Mouse (Mus musculus): ENCODE measurements at regions not wholly inside any gene's neighbourhood (a gene's known extent, or its start where the extent isn't known, plus 50 kb on each side); places are given as distances from the start of the nearest gene placed in this dataset.

DNA sequence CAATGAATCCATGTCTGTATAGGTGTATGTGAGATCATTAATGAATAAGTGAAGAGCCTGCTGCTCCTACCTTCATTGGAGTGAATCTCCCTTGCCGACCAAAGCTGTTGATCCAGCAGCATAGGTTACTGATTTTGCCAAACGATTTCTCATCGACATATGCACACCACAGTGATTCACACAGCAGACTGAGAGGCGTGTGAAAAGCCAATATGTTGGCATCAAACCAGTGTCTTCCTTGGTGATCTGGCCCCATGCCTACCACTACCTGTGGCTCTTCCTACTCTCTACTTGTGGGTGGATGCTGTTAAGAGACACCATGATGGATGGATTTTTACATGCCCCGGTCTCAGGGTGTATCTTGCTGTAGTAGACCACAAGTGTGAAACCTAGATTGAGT lies 258.3 kb downstream of the Samd5 start:
- Histone ChIP-seq H3K4me3 (ENCODE audit: insufficient read depth, low read depth, low read length) (no peak overlapping the region), H3K27ac (replicated peaks; ENCODE audit: insufficient read depth, low read depth, low read length) (no peak overlapping the region), H3K79me2 (ENCODE audit: control insufficient read depth, insufficient read depth, low read length) (no peaks in the 10 kb centered on the region), H3K36me3 (ENCODE audit: control insufficient read depth, insufficient read depth, low read length) (no peaks in the 10 kb centered on the region), H3K9ac (ENCODE audit: low read depth, low read length) (no peak overlapping the region), H3K27me3 (ENCODE audit: control insufficient read depth, insufficient read depth, low read length) (no peaks in the 10 kb centered on the region), H3K4me1 (ENCODE audit: control insufficient read depth, insufficient read depth, low read length) (no peaks in the 10 kb centered on the region)
- TF ChIP-seq CTCF (IDR thresholded peaks at IDR 0.05; ENCODE audit: low read depth, low read length) (no peak), POLR2A (IDR thresholded peaks at IDR 0.05; ENCODE audit: extremely low read depth, insufficient read depth, low read length) (no peak)
- 93% methylated on average over 5 of the region's 5 CpGs for WGBS
- DNase-seq (ENCODE audit: extremely low read depth, low read depth, low spot score): no peak

DNA sequence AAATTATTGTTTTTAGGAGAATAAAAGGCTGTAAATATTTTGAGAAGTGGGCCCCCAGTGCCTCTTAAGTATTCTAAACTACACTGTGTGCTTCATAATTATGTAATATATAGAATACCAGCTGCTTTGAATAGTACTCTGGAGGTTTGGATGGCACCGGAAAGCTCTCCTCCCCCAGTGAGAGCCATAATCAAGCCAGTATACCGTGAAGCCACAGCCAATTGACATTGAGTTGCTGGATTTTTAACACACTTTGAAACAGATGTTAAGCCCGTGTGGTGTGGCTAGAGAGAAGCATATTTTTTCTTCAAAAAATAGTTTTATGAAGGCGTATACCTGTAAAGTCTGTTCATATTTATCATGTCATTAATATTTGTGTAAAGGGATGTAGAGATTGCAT lies 268.9 kb downstream of the Samd5 start:
- H3K9ac ChIP-seq (ENCODE audit: low read depth, low read length): no peak overlapping the region
- H3K27me3 ChIP-seq (ENCODE audit: control insufficient read depth, insufficient read depth, low read length): no peaks in the 10 kb centered on the region
- TF ChIP-seq POLR2A (IDR thresholded peaks at IDR 0.05; ENCODE audit: extremely low read depth, insufficient read depth, low read length) (no peak), CTCF (IDR thresholded peaks at IDR 0.05; ENCODE audit: low read depth, low read length) (no peak)
- WGBS: 91% methylated on average over 4 of the region's 4 CpGs
- DNase-seq (ENCODE audit: extremely low read depth, low read depth, low spot score): no peak
- no peaks in the 10 kb centered on the region for H3K36me3 ChIP-seq (ENCODE audit: control insufficient read depth, insufficient read depth, low read length)
- no peaks in the 10 kb centered on the region for H3K4me1 ChIP-seq (ENCODE audit: control insufficient read depth, insufficient read depth, low read length)
- H3K27ac ChIP-seq (replicated peaks; ENCODE audit: insufficient read depth, low read depth, low read length): no peak overlapping the region
- H3K4me3 ChIP-seq (ENCODE audit: insufficient read depth, low read depth, low read length): no peak overlapping the region
- H3K79me2 ChIP-seq (ENCODE audit: control insufficient read depth, insufficient read depth, low read length): no peaks in the 10 kb centered on the region

DNA sequence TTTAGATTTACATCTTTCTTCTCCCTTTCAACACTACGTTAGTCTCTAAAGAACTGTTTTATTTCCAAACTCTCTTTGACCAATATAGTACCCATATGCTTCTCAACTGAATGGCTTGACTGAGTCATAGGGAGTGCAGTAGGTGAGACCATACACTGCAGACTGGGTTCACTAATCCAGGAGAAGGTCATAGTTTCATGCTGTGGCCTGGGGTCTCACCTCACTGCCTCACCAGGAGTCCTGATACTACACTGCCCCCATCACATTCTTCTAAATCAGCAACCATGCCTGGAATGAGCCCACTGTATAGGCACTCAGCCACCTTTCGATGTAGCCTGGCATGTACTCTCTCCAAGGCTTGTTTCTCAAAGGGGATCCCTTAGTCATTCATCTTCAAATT lies 269.6 kb downstream of the Samd5 start:
- DNase-seq (ENCODE audit: extremely low read depth, low read depth, low spot score): no peak
- H3K4me1 ChIP-seq (ENCODE audit: control insufficient read depth, insufficient read depth, low read length): no peaks in the 10 kb centered on the region
- no peaks in the 10 kb centered on the region for H3K27me3 ChIP-seq (ENCODE audit: control insufficient read depth, insufficient read depth, low read length)
- no peak overlapping the region for H3K27ac ChIP-seq (replicated peaks; ENCODE audit: insufficient read depth, low read depth, low read length)
- no peaks in the 10 kb centered on the region for H3K36me3 ChIP-seq (ENCODE audit: control insufficient read depth, insufficient read depth, low read length)
- H3K9ac ChIP-seq (ENCODE audit: low read depth, low read length): no peak overlapping the region
- H3K79me2 ChIP-seq (ENCODE audit: control insufficient read depth, insufficient read depth, low read length): no peaks in the 10 kb centered on the region
- WGBS: 89% methylated on average over 2 of the region's 2 CpGs
- no peak for TF ChIP-seq CTCF (IDR thresholded peaks at IDR 0.05; ENCODE audit: low read depth, low read length)
- no peak for TF ChIP-seq POLR2A (IDR thresholded peaks at IDR 0.05; ENCODE audit: extremely low read depth, insufficient read depth, low read length)
- no peak overlapping the region for H3K4me3 ChIP-seq (ENCODE audit: insufficient read depth, low read depth, low read length)

DNA sequence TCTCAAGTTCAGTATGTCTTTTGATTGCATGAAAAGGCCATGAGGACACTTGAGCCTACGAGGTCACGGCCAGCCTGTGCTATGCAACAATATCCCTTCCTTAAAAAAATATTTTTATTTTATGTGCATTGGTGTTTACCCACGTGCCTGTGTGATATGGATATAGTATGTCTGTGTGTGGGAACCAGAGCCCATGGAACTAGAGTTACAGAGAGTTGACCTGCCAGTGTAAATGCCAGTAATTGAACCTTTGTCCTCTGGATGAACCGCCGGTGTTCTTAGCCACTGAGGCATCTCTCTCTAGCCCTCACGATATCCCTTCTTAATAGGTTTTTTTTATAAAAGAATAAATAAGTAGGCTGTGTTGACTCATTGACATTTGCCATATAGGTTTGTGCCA lies 270.0 kb downstream of the Samd5 start:
- DNase-seq (ENCODE audit: extremely low read depth, low read depth, low spot score): no peak
- no peak overlapping the region for H3K4me3 ChIP-seq (ENCODE audit: insufficient read depth, low read depth, low read length)
- no peak overlapping the region for H3K27ac ChIP-seq (replicated peaks; ENCODE audit: insufficient read depth, low read depth, low read length)
- no peaks in the 10 kb centered on the region for H3K27me3 ChIP-seq (ENCODE audit: control insufficient read depth, insufficient read depth, low read length)
- no peak overlapping the region for H3K9ac ChIP-seq (ENCODE audit: low read depth, low read length)
- H3K36me3 ChIP-seq (ENCODE audit: control insufficient read depth, insufficient read depth, low read length): no peaks in the 10 kb centered on the region
- WGBS: 84% methylated on average over 6 of the region's 6 CpGs
- no peak for TF ChIP-seq CTCF (IDR thresholded peaks at IDR 0.05; ENCODE audit: low read depth, low read length)
- TF ChIP-seq POLR2A (IDR thresholded peaks at IDR 0.05; ENCODE audit: extremely low read depth, insufficient read depth, low read length): no peak
- H3K79me2 ChIP-seq (ENCODE audit: control insufficient read depth, insufficient read depth, low read length): no peaks in the 10 kb centered on the region
- no peaks in the 10 kb centered on the region for H3K4me1 ChIP-seq (ENCODE audit: control insufficient read depth, insufficient read depth, low read length)

DNA sequence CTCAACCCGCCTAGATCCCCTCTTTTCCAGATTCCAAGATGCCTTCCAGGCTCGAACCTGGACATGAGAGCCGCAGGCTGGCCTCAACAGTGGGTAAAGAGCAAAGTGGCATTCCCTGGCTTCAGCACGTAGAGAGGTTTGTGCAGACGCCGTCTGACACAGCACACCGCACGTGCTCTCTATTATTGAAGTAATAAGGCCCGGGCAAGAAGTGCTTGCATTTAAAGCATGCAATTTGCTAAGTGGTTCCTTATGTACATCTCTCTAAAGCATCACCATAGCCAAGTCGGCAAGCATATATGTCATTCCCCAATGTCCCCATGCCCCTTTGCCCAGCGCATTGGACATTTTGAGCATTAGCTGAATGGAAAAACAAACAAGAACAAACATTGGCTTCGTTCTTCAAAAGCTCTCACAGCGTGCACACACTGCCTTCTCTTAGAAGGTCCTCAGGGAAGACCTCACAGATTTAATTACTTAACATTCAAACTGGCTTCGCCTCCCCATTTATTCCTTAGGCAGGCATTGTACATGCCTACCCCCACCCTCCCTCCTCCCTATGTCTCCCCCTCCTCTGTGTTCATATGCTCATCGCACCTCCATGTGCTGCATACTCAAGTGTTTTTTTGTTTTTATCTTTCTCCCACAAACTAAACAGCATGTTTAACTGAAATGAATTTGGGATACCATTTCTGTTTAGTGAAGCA lies 273.9 kb downstream of the Samd5 start:
- DNase-seq (ENCODE audit: extremely low read depth, low read depth, low spot score): no peak
- TF ChIP-seq POLR2A (IDR thresholded peaks at IDR 0.05; ENCODE audit: extremely low read depth, insufficient read depth, low read length) (no peak), CTCF (IDR thresholded peaks at IDR 0.05; ENCODE audit: low read depth, low read length) (no peak)
- 89% methylated on average over 15 of the region's 15 CpGs for WGBS
- H3K79me2 ChIP-seq (ENCODE audit: control insufficient read depth, insufficient read depth, low read length): no peaks in the 10 kb centered on the region
- H3K4me3 ChIP-seq (ENCODE audit: insufficient read depth, low read depth, low read length): no peak overlapping the region
- no peaks in the 10 kb centered on the region for H3K4me1 ChIP-seq (ENCODE audit: control insufficient read depth, insufficient read depth, low read length)
- no peaks in the 10 kb centered on the region for H3K36me3 ChIP-seq (ENCODE audit: control insufficient read depth, insufficient read depth, low read length)
- no peaks in the 10 kb centered on the region for H3K27me3 ChIP-seq (ENCODE audit: control insufficient read depth, insufficient read depth, low read length)
- no peak overlapping the region for H3K27ac ChIP-seq (replicated peaks; ENCODE audit: insufficient read depth, low read depth, low read length)
- no peak overlapping the region for H3K9ac ChIP-seq (ENCODE audit: low read depth, low read length)

DNA sequence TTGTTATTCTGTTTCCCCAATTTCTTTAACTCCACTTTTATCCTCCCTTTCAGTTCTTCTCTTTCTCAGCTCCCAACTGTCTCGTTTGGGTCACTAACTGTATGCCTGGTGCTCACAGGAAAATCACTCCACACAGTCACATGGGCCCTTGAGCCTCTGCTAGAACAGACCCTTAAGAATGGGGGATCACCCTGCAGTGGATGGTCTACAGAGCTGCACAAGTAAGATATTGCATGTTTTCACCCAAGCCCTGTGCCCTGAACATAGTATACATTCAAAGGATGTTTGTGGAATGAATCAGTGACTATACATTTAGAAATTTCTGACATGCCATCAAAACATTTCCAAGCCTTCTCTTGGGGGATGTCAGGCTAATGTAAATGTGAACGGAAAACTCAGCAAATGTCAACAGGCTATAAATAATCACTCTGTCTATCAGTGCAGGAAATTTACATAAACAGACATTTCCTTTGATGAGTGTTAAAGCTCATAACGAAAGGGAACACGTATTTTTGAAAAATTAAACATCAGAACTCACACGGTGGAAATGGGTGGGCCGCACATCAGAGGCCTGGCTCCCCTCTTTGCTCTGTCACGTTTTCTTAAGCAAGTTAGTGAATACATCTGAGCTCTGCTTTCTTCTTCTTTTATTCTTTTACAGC lies 297.4 kb downstream of the Samd5 start:
- no peak overlapping the region for H3K4me3 ChIP-seq (ENCODE audit: insufficient read depth, low read depth, low read length)

More for the DNA sequence above, 297.4 kb downstream of the Samd5 start:
- H3K27me3 ChIP-seq (ENCODE audit: control insufficient read depth, insufficient read depth, low read length): no peaks in the 10 kb centered on the region
- no peaks in the 10 kb centered on the region for H3K79me2 ChIP-seq (ENCODE audit: control insufficient read depth, insufficient read depth, low read length)
- H3K4me1 ChIP-seq (ENCODE audit: control insufficient read depth, insufficient read depth, low read length): no peaks in the 10 kb centered on the region
- no peak overlapping the region for H3K27ac ChIP-seq (replicated peaks; ENCODE audit: insufficient read depth, low read depth, low read length)
- DNase-seq (ENCODE audit: extremely low read depth, low read depth, low spot score): no peak
- no peak overlapping the region for H3K9ac ChIP-seq (ENCODE audit: low read depth, low read length)
- no peaks in the 10 kb centered on the region for H3K36me3 ChIP-seq (ENCODE audit: control insufficient read depth, insufficient read depth, low read length)
- no peak for TF ChIP-seq POLR2A (IDR thresholded peaks at IDR 0.05; ENCODE audit: extremely low read depth, insufficient read depth, low read length)
- TF ChIP-seq CTCF (IDR thresholded peaks at IDR 0.05; ENCODE audit: low read depth, low read length): no peak
- 60% methylated on average over 7 of the region's 7 CpGs for WGBS
